Mouse (Mus musculus) bone marrow, adult 2 months (tissue): Measurements from ENCODE around the gene Pcyt2.

Experiments used
- CTCF ChIP-seq: fragments of 200-500 bp; IDR thresholded peaks from 2 replicates; pipeline ENCODE4 v1.5.1; 2011; ENCODE audit warnings: low read length, control low read depth; ENCODE audit not compliant: control insufficient read depth, insufficient read depth
- POLR2A ChIP-seq: fragments of 200-500 bp; IDR thresholded peaks from 2 replicates; pipeline ENCODE4 v1.6.1; 2011; ENCODE audit warnings: low read depth, mild to moderate bottlenecking, control low read depth, low read length, borderline replicate concordance; ENCODE audit not compliant: control insufficient read depth

- no peak for TF ChIP-seq POLR2A
- TF ChIP-seq CTCF, result no peak
Observed at GRCm38 (mm10) chr11:120603545-120603944, 14.2 kb downstream of the Pcyt2 start.
